ENCODE assay signal across 8 mouse cellular contexts in genomic region chr11:61408184-61409027, GRCm38 (mm10). TPM values are rescaled to one million over a fixed set of nuclear protein-coding genes. Genes with fewer than 3 reads are reported as not detected.
DNase-seq lines count a peak whose midpoint lies in the region; ATAC-seq lines count a peak whose summit lies in the region.

No protein-coding gene starts in this region.

- WGBS in hindbrain, embryonic 16.5 days: under 1% methylated on average over 64 of the region's 64 CpGs

- no peaks in the 10 kb centered on the region for H3K27me3 ChIP-seq in hindbrain, embryonic 16.5 days (replicated peaks; ENCODE audit: control insufficient read depth, insufficient read depth, low read length)

- peak; percentile 83 for DNase-seq in cerebellum, postnatal 36 days
- DNase-seq in gastrocnemius, adult 8-10 months (ENCODE audit: low spot score in 2 of 2): peak; percentile 65 to 76
- DNase-seq in left cerebral cortex, adult 18-20 months (ENCODE audit: low spot score in 2 of 2): peak; percentile 66 to 80
- DNase-seq in right cerebral cortex, adult 18-20 months: peak; percentile 85
- DNase-seq in urinary bladder, postnatal 25 days (ENCODE audit: low spot score): peak; percentile 70

- peak overlapping the region; percentile 61 for H3K4me3 ChIP-seq in hindbrain, embryonic 16.5 days (ENCODE audit: low read length)

- peak; percentile 75 for ATAC-seq in activated CD4-positive, CD25-positive, alpha-beta regulatory T cell, adult 4 months
- peak; percentile 95 for ATAC-seq in hindbrain, embryonic 16.5 days
- ATAC-seq in megakaryocyte, adult 5-6 weeks (ENCODE audit: poor library complexity, severe bottlenecking): peak; percentile 85

- H3K4me1 ChIP-seq in hindbrain, embryonic 16.5 days (ENCODE audit: control insufficient read depth, insufficient read depth, low read depth, low read length): peaks cover 3% of the 10 kb centered on the region

- H3K36me3 ChIP-seq in hindbrain, embryonic 16.5 days (ENCODE audit: control insufficient read depth, insufficient read depth, low read length): no peaks in the 10 kb centered on the region

- H3K9me3 ChIP-seq in hindbrain, embryonic 16.5 days (ENCODE audit: control insufficient read depth, low read length): no peaks in the 10 kb centered on the region

- H3K4me2 ChIP-seq in hindbrain, embryonic 16.5 days (ENCODE audit: low read length): peak overlapping the region; percentile 49

- peak overlapping the region; percentile 79 for H3K9ac ChIP-seq in hindbrain, embryonic 16.5 days (ENCODE audit: low read depth, low read length)

- peak overlapping the region; percentile 98 for H3K27ac ChIP-seq in hindbrain, embryonic 16.5 days (ENCODE audit: low read depth, low read length)

RNA-seq across cellular contexts. Expression of gene Slc47a1, which starts 30.3 kb away (rescaled TPM):
- polyA plus RNA-seq in activated CD4-positive, CD25-positive, alpha-beta regulatory T cell, adult 4 months (2017; shearing (Covaris generic)): not detected
- total RNA-seq in gastrocnemius, adult 8-10 months (2022): 10 to 100 TPM; 13.9 to 19.3 (median 16.7) TPM
- 0.69 and 1.0 TPM in 2 replicates for polyA plus RNA-seq in hindbrain, embryonic 16.5 days (2015; fragmentation: Nextera tagmentation; extraction: Ambion mirVana)
- total RNA-seq in left cerebral cortex, adult 18-20 months (2021): 1 to 10 TPM; 1.1 to 3.1 TPM
- not detected in 2 replicates for total RNA-seq in megakaryocyte, adult 5-6 weeks (2015)
- not detected in 2 replicates for total RNA-seq in megakaryocyte, adult 5-6 weeks (2017)

RNA-seq across cellular contexts. Expression of gene Rnf112, which starts 45.5 kb away (rescaled TPM):
- polyA plus RNA-seq in activated CD4-positive, CD25-positive, alpha-beta regulatory T cell, adult 4 months (2017; shearing (Covaris generic)): not detected
- total RNA-seq in gastrocnemius, adult 8-10 months (2022): under 1 TPM in 1 of 4 experiments, not detected in 3; 0.08 TPM
- polyA plus RNA-seq in hindbrain, embryonic 16.5 days (2015; fragmentation: Nextera tagmentation; extraction: Ambion mirVana): 30.4 and 32.4 TPM in 2 replicates
- 100 to 1,000 TPM; 257 to 300 TPM for total RNA-seq in left cerebral cortex, adult 18-20 months (2021)
- not detected in 2 replicates for total RNA-seq in megakaryocyte, adult 5-6 weeks (2015)
- not detected in 2 replicates for total RNA-seq in megakaryocyte, adult 5-6 weeks (2017)

Comparison
In these comparisons a context has a peak if more than half of its experiments do, and no peak if none do; other contexts are left out.
1. Peak in every context shown above with its lines: DNase-seq, ATAC-seq, H3K4me3 ChIP-seq and H3K27ac ChIP-seq.
2. RNA of gene Rnf112, which starts 45.5 kb away (total RNA-seq): 257 to 300 TPM in left cerebral cortex, adult 18-20 months; 0.08 TPM in gastrocnemius, adult 8-10 months and not detected in megakaryocyte, adult 5-6 weeks; every median in the first group is over 100 times any median in the second.